Mouse (Mus musculus): ENCODE data around the gene Nlk.

The Nlk gene

DNA sequence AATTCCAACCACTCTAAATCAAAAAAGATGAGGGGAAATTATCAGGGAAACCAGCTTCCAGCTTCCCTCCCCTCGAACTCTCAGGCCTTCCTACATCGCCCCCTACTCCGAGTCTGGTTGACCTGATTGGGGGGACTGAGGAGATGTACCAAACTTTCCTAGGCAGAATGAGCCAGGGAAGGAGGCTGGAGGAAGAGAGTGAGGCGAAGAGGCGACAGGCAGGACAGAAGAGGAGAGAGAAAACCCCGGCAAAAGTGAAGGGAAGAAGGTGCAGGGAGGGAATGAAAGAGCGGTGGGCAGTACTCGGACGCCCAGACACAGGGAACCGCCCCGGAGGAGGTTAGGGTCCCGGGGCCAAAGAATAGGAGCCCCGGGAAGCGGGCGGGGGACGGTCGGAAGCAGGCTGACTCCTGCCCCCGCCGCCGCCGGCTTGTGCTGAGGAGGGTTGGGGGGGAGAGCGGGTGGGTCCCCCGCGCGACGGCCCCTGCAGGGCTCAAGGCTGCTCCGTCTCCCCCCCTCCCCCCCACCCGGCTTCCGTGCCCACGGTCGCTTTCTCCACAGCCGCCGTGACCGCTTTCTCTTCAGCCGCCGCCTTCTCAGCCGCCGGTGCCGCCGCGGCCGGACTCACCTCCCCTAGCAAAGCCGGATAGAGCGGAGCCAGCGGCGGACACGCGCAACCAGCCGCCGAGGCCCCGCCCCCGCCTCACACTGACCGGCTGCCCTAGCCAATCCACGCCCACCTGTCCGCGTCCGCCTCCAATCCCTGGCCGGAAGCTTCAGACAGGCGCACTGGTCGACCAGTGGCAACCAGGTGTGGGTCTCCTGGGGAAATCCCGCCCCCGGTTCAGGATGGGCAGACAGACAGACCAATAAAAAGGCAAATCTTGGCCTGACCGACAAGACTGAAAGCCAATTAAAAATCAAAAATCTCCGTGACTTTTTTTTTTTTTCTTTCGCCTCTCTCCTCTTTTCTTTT, at the start of gene Nlk:
Nlk (minus strand) TSS at position 597 of the 976 bp plus-strand sequence.
- no peak for TF ChIP-seq GATA4 (IDR thresholded peaks at IDR 0.05; ENCODE audit: insufficient replicate concordance, low read length)

DNA sequence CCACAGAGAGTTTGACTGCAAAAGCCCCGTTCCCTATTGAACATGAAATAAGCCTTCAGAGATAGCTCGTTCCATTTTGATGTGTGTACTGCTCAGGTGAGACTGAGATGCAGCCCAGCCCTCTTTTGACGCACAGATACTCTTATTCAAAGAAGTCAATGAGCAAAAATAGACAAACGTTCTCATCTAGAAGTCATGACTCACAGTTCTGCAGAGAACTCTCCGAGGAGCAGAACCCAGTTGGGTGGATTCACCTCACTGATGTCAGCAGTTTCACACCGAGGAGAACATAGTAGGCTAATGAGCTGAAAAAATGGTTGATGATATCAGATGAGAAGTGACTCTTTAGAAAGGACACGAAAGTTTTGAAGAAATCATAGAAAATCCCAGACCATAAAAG, 49.1 kb upstream of the Nlk start:
- TF ChIP-seq GATA4 (IDR thresholded peaks at IDR 0.05; ENCODE audit: insufficient replicate concordance, low read length): no peak

DNA sequence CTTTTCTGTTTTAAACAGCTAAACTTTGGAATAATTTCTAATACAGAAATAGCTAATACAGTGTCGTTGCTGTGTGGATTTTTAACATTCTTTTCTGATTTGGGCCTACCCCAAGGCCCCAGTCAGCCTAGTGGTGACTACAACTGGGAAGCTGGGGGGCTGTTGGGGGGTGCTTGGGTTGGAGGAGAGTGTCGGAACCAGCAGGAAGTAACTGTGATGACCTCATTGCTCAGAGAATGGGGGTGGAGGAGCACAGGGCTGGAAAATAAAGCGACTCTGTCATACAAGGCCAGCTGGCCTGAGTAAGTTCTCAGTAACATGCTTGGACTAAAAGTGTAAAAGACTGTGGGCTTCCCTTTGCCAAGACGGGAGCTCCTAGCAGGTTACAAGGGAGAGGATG, 48.3 kb upstream of the Nlk start:
- no peak for TF ChIP-seq GATA4 (IDR thresholded peaks at IDR 0.05; ENCODE audit: insufficient replicate concordance, low read length)

- no peak for TF ChIP-seq GATA4 (IDR thresholded peaks at IDR 0.05; ENCODE audit: insufficient replicate concordance, low read length)
These were observed 45.3 kb upstream of the Nlk start for GRCm38 (mm10) chr11:78742461-78742860.

DNA sequence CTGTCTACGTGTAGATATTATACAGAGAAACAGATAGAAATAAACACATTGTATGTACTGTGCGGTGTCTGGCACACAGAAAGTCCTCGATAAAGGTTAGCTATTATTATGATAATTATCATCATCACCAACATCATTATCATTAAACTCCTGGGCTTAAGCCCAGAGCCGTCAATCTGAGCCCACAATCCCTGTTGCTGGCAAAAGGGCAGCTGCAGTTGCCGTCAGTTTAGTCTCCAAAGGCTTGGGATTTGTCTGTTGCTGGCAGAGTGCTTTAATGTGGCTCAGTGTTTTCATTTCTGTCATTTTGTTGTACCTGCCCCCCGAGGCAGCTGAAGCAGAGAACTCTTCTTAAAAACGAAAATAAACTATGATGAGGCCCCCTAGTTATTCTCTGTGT, 44.8 kb upstream of the Nlk start:
- TF ChIP-seq GATA4 (IDR thresholded peaks at IDR 0.05; ENCODE audit: insufficient replicate concordance, low read length): no peak

DNA sequence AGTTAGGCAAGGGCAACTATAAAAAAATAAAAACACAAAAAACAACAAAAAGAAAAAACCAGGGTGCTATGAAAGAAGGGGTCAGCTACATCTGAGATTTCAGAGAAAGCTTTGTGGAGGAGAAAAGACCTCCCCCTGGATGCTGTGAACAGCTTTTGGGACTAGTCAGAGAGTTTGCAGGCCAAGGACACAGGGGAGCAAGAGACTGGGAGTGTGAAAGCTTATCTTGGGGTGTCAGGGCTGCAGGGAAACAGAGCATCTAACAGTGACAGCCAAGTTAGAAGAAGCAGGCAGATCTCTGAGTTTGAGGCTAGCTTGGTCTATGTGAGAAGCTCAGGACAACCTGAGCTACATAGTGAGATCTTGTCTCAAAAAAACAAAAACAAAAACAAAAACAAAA, 42.2 kb upstream of the Nlk start:
- TF ChIP-seq GATA4 (IDR thresholded peaks at IDR 0.05; ENCODE audit: insufficient replicate concordance, low read length): no peak

- no peak for TF ChIP-seq GATA4 (IDR thresholded peaks at IDR 0.05; ENCODE audit: insufficient replicate concordance, low read length)
These were observed 39.8 kb upstream of the Nlk start for GRCm38 (mm10) chr11:78736877-78737408.

DNA sequence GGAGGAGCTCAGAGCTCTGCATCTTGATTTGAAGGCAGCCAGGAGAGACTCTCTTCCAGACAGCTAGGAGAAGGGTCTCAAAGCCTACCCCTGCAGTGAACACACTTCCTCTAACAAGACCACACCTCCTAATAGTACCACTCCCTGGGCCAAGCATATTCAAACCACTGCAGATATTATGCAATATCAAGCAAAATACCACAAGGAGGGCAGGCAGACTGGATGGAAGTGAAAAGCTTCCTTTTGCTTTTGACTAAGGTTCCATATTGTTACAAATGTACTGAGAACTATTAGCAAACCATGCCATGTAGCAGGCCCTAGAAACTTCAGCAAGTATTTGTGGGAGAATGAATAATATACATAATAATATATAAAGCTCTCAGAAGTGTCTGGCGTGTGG, 38.0 kb upstream of the Nlk start:
- TF ChIP-seq GATA4 (IDR thresholded peaks at IDR 0.05; ENCODE audit: insufficient replicate concordance, low read length): no peak

GRCm38 (mm10) chr11:78732619-78733018, 35.4 kb upstream of the Nlk start:
- no peak for TF ChIP-seq GATA4 (IDR thresholded peaks at IDR 0.05; ENCODE audit: insufficient replicate concordance, low read length)

- no peak for TF ChIP-seq GATA4 (IDR thresholded peaks at IDR 0.05; ENCODE audit: insufficient replicate concordance, low read length)
These were observed 33.7 kb upstream of the Nlk start for GRCm38 (mm10) chr11:78730902-78731301.

GRCm38 (mm10) chr11:78728041-78728440, 30.9 kb upstream of the Nlk start:
- TF ChIP-seq GATA4 (IDR thresholded peaks at IDR 0.05; ENCODE audit: insufficient replicate concordance, low read length): no peak

GRCm38 (mm10) chr11:78726366-78726765, 29.2 kb upstream of the Nlk start:
- TF ChIP-seq GATA4 (IDR thresholded peaks at IDR 0.05; ENCODE audit: insufficient replicate concordance, low read length): no peak

GRCm38 (mm10) chr11:78724792-78725191, 27.6 kb upstream of the Nlk start:
- no peak for TF ChIP-seq GATA4 (IDR thresholded peaks at IDR 0.05; ENCODE audit: insufficient replicate concordance, low read length)

DNA sequence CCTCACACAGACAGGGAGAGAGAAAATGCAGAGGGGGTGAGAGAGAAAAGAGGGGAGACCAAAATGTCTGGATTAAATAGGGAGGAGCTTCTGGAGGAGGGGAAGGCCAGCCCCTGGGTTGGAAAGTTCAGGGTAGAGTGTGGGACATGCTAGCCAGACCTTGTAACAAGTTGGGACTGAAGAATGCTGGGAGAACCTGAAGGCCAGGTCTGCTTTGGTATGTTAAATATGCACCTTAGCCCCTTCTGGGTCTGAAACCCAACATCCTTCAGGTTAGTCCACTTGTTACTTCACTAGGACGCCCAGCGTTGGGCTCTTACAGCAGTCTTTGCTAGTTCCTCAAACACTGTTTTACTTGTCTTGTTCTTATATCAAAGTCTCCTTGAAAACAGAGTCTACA, 24.2 kb upstream of the Nlk start:
- TF ChIP-seq GATA4 (IDR thresholded peaks at IDR 0.05; ENCODE audit: insufficient replicate concordance, low read length): no peak

DNA sequence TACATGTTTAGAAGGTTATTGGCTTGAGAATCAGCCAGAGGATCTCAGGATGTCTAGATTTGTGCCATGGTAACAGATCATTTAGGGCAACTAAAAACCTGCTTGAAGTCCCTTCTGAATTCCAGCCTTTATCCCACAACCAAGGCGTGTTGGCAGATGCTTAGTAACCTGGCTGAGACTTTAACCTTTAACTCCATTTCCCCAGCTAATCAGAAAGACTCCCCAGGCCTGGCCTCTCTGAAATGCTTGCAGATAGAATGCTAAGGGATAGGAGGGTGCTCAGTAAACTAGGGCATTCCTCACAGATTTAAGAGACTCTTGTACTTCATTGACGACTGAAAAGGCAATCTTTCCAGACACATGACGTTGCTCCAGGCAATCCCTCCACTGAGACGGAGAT, 20.5 kb upstream of the Nlk start:
- no peak for TF ChIP-seq GATA4 (IDR thresholded peaks at IDR 0.05; ENCODE audit: insufficient replicate concordance, low read length)

DNA sequence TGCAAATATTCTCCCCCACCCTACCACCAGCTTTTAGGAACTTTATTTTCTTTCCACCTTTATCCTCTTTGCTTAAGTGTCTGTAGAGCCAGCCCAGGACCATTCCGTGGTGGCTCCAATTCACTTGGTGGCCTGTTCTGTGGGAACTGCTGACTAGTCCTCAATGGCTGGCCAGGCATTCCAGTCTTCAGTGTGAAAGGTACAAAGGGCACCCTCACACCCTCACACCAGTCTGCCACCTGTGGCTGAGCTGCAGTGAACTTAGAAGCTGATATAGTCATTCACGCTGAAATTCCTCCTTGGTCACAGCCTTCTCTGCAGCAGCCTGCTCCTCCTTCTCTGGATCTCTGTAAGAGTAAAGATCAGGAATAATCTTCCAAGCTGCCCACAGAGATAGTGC, 11.5 kb upstream of the Nlk start:
- no peak for TF ChIP-seq GATA4 (IDR thresholded peaks at IDR 0.05; ENCODE audit: insufficient replicate concordance, low read length)
